Mouse (Mus musculus) stomach, embryonic 16.5 days (tissue): ENCODE measurements around the gene Rgsl1. TPM values are rescaled to one million over a fixed set of nuclear protein-coding genes. Genes with fewer than 3 reads are reported as not detected.

Experiments
- polyA plus RNA-seq: library from polyadenylated mRNA; unstranded; fragments of >200 nt; fragmentation: Nextera tagmentation; extraction: Ambion mirVana; gene quantifications from 2 replicates; pipeline ENCODE4 v1.2.1, GENCODE M21; 2015

Rgsl1 gene
- polyA plus RNA-seq, 1 experiment from 2014 or later, result 0.12 TPM

Other genes with a start within 250 kb of the Rgsl1 start
- gene Rgs8, start 191.1 kb downstream of the Rgsl1 start, polyA plus RNA-seq, result 0.32 and 0.50 TPM in 2 replicates
- gene Rgs16, start 103.8 kb downstream of the Rgsl1 start, polyA plus RNA-seq, result 4.3 and 5.0 TPM in 2 replicates
- gene Rnasel, start 94.7 kb downstream of the Rgsl1 start, polyA plus RNA-seq, result 13.7 TPM in 2 replicates
- gene Teddm1b, start 30.2 kb upstream of the Rgsl1 start, polyA plus RNA-seq, result 0.10 and 0.14 TPM in 2 replicates
- not detected in 2 replicates for gene Teddm1a, start 47.6 kb upstream of the Rgsl1 start, polyA plus RNA-seq
- 141 and 162 TPM in 2 replicates for gene Glul, start 55.8 kb upstream of the Rgsl1 start, polyA plus RNA-seq
- 0.54 and 0.98 TPM in 2 replicates for gene Teddm2, start 56.1 kb upstream of the Rgsl1 start, polyA plus RNA-seq